Mouse (Mus musculus) cerebellum, adult 11-12 months (tissue): ENCODE data around the gene Slc6a6.
A peak's percentile ranks its signal among the peaks of the same experiment; 100 is the strongest.

Experiments
- DNase-seq: peaks from one replicate; pipeline ENCODE4 v3.0.0; 2022

The Slc6a6 gene

GRCm38 (mm10) chr6:91670224-91670623 lies 13.6 kb upstream of the Slc6a6 start:
- DNase-seq: no peak

DNA sequence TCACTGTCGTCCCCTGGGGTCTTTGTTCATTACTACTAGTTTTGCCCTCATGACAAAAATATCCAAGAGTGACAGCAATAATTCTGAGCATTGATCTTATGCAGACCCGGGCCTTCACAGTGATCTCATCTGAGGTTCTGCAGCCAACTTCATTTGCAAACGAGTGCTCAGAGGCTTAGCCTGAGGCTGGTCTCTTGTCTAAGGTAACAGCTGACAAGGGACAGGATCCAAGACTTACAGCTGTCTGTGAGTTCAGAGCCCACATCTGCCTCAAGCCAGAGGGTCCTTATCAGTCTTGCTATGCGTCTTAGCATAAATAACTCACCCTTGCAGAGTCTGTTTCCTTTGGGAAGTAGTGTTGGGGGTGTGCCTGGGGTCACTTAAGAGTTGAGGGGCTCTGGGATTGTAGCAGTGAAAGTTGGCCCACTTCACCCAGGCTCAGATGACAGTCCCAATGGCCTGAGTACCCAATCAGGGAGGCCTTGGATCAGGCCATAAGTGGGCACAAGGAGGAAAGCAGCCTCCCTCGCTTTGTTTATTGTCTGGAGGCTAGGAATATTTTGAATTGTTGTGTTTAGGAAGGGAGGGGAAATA lies 9.0 kb upstream of the Slc6a6 start:
- DNase-seq: no peak

DNA sequence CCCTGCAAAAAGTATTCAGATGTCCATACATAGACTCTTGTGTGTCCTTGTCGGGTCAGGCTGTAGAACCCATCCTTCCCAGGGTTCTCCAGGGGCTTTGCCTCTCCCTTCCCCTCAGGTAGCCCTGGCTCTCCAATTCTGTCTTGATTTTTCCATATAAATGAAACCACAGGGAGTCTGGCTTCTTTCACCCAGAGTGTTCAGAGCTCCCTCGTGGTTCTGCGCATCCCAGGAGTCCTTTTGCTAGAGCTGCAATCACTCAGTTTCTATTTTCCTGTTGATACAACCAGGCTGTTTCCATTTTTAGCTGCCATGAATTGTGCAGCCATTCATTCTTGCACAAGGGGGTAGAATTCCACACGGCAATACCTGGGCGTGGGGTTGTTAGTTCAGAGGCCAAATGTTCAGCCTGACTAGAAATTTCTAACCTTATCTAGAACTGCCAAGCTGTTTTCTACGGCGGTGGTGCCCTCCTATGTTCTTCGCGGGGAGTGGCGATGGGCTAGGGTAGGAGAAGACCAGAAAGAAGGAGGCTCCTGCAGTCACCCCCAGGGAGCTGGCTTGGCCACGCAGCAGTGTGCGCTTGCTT lies 5.3 kb upstream of the Slc6a6 start:
- no peak for DNase-seq

- no peak for DNase-seq
These were observed 4.7 kb upstream of the Slc6a6 start for GRCm38 (mm10) chr6:91679095-91679577.

DNA sequence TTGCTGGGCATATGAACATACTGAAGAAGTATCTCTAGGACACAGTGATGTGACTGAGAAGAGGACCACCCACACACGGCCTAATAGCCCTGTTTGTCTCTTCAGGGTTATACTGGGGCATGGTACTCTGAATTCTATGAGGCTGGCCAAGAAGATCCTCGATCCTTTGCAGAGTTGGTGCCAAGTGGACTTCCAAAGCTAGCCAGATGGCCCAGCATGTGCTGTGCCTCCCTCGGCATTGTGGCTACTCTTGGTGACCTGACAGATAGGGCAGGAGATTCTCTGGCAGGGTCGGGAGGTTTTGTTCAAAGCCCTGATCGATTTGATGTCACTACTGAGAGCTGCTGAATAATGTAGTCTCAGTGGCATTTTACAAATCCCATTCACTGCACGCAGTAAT lies 4.1 kb upstream of the Slc6a6 start:
- peak; percentile 70 for DNase-seq

- DNase-seq: no peak
These were observed 2.0 kb upstream of the Slc6a6 start for GRCm38 (mm10) chr6:91681841-91682240.

DNA sequence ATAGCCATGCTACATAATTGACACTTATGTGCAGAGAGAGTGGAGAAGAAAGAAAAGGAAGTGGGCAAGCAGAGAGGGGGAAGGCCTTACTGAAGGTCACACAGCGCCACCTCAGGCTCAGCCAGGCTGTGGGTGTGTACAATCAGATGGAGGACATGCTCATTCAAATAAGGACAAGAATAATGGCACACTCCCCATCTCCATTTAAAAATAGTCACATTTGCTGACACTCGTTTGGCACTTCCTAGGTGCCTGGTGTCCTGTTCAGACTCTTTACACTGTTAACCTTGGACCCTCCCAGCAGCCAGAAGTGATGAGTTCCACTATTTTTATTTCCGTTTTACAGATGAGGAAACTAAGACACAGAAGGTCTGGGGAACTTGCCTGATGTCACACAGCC lies 732 bp upstream of the Slc6a6 start:
- peak; percentile 47 for DNase-seq

- no peak for DNase-seq
These were observed 599 bp downstream of the Slc6a6 start for GRCm38 (mm10) chr6:91684474-91684829.

GRCm38 (mm10) chr6:91684831-91685532 lies 1.1 kb downstream of the Slc6a6 start:
- DNase-seq: peak; percentile 67

DNA sequence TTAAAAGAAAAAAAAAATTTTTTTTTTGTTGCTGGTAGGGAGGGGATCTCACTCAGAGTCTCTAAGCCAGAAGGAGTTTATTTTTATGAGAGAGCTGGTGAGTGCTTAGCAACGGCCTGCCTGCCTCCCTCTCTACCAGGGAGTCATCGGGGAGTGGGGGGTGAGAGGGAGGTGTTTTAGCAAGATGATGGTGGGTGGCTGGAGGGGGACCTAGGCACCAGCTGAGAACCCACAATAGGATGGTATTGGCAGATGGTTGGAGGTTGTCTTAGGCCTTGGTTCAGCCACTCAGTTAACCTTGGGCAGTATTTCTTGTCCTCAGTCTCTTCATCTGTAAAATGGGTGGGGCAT lies 1.7 kb downstream of the Slc6a6 start:
- DNase-seq: no peak

DNA sequence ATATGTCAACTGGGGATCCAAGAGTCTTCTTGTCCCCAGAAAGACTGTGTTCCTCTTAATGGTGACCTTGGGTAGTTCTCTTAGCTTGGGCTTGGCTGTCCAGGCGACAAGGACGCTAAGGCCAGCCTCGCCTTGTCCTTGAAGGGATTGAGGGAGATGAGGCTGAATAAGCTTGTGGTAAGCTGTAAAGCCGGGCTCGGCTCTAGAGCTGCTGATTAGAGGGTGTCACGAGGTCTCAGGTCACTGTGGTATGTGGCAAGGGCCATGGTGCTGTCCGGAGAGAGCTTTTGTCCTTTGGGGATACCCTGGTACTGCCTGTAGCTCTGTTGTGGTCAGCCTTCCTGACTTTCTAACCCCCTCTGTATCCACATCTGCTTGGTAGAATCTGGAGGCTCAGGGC lies 2.0 kb downstream of the Slc6a6 start:
- no peak for DNase-seq

DNA sequence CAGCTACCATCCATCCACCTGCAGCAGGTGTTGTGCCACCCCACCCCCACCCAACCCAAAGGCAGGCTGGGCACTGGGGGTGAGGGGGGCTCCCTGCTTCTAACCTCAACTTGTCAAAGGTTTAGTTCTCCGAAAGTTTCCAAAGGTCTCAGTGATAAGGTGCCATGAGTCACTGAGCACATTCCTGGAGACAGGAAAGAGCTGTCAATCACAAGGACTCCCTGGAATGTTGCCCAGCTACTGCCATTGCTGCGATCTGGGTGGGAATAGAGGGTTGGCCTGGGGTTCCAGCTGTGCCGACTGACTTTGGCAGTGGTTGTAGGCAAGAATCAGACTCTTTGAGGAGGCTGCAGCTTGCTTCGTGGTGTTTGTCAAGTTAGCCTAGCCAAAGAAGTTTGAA lies 2.7 kb downstream of the Slc6a6 start:
- DNase-seq: no peak

DNA sequence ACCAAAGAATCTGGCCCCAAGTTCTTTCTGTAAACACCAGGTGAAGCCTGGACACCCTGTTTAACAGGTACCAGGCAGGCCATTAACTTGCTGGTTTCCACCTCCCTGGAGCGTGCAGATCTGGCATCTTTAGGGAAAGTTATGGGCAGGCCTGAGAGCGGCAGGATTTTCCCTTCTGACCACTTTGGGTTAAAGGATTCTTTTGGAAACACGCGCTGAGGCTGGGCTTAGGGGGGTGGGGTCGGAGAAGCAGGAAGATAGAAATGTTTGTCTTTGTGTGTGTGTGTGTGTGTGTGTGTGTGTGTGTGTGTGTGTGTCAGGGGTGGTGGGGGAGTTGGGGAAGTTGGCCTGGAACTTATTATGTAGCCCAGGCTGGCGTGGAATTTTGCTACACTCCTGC lies 4.2 kb downstream of the Slc6a6 start:
- DNase-seq: no peak

DNA sequence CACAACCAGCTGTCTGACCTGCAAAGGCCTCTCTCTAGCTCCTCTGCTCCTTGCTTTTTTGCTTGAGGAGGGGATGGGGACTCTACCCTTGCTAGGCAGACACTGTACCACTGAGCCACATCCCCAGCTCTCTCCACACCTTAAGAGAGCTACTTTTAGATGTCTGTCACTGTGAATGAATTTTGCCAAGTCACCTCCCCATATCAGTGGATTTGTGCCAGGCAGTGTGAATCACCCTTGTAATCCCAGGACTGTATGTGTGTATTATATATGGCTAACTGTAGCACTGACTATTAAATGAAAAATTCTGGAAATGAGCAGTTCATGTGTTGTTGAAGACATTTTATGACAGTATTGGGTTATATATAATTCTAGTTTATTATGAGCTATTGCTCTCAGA lies 5.4 kb downstream of the Slc6a6 start:
- no peak for DNase-seq

GRCm38 (mm10) chr6:91690222-91690621 lies 6.4 kb downstream of the Slc6a6 start:
- DNase-seq: no peak

- no peak for DNase-seq
These were observed 6.8 kb downstream of the Slc6a6 start for GRCm38 (mm10) chr6:91690646-91691045.

- DNase-seq: no peak
These were observed 7.7 kb downstream of the Slc6a6 start for GRCm38 (mm10) chr6:91691576-91691975.

- DNase-seq: no peak
These were observed 9.5 kb downstream of the Slc6a6 start for GRCm38 (mm10) chr6:91693301-91693886.

DNA sequence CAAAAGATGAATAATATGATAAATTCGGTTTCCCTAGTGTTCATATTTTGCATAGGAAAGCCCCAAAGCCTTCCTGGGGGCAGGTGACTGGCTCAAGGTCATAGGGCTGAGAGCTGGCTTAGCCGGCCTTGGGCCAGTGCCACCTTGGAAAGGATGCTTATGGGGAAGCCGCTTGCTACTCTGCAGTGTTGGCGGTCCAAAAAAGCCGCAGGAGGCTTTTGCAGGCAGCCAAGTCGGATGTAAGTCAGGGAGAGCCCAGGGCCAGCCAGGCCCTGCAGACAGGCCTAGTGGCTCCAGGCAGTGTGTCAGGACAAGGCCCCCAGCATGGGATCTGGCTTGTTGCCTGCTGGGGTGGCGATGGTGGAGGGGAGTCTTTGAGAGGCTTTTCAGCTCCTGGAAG lies 10.8 kb downstream of the Slc6a6 start:
- DNase-seq: peak; percentile 92

- DNase-seq: no peak
These were observed 15.0 kb downstream of the Slc6a6 start for GRCm38 (mm10) chr6:91698831-91699230.

DNA sequence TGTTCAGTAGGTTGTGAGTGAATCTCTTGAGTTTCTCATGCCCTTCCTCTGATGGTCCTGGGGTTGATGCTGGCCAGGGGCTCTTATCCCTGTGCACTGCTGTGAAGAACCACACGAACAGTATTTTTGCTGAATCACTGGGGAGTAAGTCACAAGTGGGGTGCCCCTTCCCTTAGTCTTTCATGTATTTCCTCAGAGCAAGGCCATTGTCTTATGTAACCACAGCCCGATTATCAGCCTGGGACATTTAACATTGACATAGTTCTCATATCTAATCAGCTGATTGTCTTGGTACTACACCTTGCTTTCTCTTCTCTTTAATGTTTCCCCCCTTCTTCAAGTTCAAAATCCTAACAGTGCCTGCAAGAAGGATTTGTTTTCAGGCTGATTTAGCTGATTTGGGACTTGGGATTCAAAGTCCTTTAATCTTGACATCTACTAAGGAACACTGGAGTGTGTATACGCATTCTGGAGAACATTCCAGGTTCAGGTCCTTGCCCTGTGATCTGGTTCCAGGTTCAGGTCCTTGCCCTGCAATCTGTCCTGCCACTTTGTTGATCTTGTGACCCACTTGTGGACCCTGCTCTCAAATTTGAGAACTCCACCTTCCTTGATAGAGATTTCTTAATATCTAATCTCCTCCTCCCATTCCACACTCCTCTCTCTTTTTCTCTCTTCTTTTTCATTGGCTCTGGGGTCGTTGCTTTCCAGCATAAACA lies 15.8 kb downstream of the Slc6a6 start:
- no peak for DNase-seq

DNA sequence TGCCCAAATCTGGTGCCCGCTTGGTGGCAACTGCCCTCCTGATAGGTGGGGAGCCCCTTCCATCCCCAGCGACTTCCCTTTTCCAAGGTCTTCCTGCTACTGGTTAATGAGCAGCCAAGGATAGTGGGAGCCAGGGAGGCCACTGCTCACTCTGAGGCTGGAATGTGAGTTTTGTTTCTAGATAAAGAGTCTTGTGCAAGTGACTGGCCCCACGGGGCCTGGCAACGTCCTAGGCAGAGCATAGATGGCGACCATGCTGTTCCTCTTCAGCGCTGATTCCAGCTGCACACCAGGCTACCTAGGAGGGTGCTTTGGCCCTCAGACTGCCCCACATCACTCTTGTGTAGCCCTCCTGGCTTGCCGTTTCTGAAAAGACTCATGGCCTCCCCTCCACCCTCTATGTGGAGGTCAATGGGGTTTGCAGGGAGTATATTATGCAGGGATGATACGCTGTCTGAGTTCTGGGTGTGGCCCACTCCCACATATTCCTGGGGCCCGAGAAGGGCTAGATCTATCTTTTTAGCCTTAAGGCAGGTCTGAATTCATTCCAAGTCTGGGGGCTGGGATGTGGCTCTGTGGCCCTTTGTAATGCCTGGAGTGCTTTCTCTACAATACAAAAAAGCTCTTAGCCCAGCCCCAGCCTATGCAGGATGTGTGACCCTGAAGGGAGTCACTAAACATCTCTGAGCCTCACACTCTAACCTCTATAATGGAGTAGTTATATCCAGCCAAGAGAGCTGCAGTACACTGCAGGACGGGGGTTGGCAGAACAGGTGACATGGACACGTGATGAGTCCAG lies 17.2 kb downstream of the Slc6a6 start:
- no peak for DNase-seq

DNA sequence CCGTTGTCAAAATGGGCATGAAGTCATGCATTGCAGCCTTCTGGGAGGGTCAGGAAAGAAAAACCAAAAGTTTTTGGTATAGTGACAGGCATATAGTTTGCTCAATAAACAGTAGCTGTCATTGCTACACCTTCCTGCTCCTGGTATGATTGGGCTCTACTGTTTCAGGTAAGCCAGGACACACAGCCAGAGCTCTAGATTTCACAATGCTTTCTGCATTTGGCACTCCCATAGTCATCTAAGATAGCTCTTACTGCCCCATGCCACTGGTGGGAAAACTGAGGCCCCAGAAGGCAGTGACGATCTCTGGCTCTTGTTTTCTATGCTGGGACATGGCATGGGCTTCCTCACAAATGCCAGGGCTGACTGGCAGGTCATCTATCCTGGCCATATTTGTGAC lies 19.6 kb downstream of the Slc6a6 start:
- no peak for DNase-seq
